Mouse (Mus musculus): Measurements from ENCODE around the gene Utp11. TPM values are rescaled to one million over a fixed set of nuclear protein-coding genes. Genes with fewer than 3 reads are reported as not detected.
A peak's percentile ranks its signal among the peaks of the same experiment; 100 is the strongest.
"Not testable (repeated sequence)": the region's sequence is repeated elsewhere in the genome, so short reads cannot be mapped to it uniquely, and the experiment has no call there.

The Utp11 gene
- 19.0 and 20.7 TPM in 2 replicates for polyA plus RNA-seq (2012; rRNA removed)

DNA sequence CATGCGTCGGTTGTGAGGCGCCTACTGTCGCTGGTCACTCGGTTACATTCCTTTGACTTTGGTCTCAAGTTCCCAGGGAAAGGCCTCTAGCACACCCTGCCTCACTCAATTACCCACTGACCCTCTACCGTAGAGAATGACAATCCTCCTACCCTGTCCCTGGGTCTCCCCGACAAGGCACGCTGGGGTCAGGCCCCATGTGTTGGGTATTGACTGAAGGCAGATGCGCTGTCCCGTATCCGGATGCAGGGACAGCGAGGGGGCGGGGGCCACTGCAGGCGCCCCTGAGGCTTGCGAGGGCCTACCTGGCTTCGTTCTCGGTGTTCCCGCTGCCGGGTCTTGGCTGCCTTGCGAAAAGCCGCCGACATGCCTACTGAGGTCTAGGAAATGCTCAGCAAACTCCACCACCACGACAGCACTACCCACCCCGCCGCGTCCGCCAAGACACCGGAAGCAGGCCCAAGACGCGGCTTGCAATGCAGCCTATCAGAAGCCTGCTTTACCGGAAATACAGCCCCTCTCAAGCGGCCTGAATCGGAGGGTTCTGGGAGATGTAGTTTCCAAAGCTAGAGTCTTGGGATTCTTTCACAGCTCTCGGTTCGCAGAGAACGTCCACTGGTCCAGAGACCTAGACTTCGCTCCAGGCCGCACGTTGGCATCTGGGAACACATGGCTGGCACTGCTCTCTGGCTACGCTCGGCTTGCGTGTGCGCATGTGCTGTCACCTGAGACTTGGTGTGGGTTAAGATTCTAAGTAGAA is at the start of gene Utp11:
Utp11 (minus strand) TSS at position 466 of the 760 bp plus-strand sequence.
- peak; percentile 78 to 91 for DNase-seq (ENCODE audit: extremely low spot score in 1 of 2, low spot score in 1 of 2)

DNA sequence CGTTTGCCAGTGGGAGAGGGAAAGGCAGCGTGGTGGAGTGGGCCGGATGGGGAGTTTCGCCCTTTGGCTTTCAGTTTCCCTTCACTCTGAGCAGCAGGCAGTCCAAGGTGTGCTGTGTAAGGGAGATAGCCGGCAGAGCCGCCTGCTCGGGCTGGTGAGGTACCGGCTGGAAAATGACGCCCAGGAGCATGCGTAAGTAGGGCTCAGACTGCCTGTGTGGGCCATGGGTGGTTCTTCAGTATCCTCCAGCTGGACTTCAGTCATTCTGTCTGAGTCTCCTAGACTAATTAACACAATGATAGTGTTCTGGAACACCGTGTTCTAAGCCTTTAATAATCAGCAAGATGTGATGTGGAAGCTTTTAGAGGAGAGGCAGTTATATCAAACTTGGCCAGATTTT is 49.4 kb upstream of the Utp11 start:
- no peak for DNase-seq (ENCODE audit: extremely low spot score in 1 of 2, low spot score in 1 of 2)

DNA sequence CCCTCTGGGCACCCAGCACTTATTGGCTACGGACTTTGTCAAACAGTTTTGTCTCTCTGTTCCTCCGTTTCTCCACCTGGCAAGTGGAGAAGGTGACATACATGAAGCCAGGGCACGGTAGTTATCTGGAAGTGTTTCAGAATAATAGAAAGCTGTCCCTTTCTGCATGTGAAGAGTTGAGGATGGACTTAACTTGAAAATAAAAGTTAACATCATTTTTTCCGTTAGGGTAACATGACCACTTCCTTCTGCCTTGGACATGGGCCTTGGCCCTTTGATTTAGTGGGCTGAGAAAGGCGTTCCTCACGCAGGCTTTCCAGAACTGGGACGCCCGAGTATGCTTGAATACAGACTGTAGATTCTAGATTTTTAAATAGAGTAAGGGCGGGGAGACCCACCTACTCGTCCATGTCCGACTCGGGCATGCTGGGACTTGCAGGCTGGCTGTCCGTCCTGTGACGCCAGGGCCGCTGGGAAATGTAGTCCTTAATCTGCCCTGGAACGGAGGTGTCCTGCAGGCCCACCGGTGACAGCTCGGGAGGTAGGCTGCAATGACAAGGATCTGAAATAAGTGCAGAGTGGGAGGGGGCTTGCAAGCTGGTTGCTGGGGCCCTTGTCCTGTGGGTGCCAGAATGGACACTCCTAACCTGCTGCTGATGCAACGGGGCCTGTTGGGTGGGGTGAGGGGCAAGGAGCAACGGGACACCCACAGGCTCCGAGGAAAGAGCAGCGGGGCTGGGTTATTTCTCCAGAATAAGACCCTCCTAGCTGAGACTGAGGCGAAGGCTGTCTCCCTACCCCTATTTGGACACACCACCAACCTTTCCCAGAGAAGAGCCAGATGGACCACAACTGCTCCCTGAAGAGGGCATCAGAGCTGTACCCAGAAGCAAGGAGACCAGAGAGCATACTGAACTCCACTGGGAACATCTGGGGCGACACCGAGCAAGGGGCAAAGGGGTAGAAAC is 48.3 kb upstream of the Utp11 start, which contains the start of gene Inpp5b:
Inpp5b (plus strand) TSS at position 475 of the 968 bp plus-strand sequence.
- peak; percentile 82 to 89 for DNase-seq (ENCODE audit: extremely low spot score in 1 of 2, low spot score in 1 of 2)

DNA sequence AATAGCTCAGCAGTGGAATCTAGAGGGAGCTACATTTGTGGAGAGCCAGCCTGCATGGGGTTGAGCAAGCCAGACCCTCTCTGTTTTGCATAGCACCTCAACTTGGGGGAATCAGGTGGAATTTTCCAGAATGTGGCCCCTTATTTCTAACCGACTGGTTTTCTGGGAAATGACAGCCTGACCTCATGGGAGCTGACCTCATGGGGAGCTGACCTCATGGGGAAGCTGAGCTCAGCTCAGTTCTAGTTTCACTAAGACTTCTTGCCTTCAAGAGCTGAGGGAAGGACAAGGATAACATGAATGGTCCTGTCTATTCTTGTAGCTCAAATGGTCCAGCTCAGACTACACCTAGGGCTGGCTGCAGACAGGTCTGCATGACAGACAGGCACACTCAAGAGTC is 45.4 kb upstream of the Utp11 start:
- DNase-seq (ENCODE audit: extremely low spot score in 1 of 2, low spot score in 1 of 2) = no peak

DNA sequence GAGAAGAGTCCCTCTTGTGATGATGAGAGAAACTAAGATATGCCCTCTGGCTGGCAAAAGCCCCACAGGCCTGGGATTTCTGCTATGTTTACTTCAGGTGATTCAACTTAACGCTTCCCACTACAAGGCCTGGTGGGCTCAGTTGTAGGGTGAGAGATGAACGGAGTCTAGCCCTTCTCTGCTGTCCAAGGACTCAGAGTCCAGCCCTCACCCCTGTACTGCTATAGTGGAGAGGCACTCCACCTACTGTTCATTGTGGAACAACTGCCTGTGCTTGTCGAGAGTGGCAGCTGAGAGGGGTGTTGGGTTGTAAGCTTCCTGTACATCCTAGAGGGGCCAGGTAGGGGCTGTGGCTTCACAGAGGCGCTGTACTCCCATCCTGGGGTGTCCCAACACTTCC is 44.6 kb upstream of the Utp11 start:
- DNase-seq (ENCODE audit: extremely low spot score in 1 of 2, low spot score in 1 of 2) = no peak

DNA sequence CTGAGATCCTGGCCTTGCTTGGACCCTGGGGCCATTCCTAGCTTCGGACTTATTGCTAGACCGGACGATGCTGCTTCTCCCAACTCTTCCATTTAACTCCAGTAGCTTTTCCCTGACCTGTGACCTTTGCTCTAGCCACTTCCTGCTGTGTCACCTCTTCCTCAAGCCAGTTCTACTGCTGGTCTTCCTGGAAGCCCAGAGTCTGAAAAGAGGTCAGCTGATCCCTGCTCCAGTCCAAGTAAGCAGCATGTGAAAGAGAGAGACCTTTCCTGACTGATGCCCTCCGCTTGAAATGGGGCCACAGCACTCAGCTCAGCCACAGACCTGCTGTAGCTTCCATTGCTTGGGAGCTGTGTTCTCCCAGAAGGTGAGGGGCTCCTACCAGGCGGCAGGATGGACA is 44.1 kb upstream of the Utp11 start:
- DNase-seq (ENCODE audit: extremely low spot score in 1 of 2, low spot score in 1 of 2) = no peak

DNA sequence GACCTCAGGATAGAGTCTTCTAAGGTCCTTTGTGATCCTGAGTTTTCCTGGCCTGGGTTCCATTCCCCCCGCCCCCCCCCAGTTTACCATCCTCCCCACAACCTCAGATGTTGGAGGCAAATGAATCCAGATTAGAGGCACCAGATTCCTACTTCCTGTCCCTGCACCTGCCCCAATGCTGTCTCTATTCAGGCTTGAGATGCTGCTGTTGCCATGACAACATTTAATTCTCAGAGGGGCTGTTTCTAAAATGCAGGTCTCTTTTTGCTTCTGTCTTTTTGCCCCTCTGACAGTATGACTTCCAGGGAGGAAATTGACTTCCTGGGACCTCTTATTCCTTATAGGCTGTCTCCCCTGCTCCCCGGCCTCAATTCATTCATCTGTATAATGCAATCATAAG is 43.6 kb upstream of the Utp11 start:
- no peak for DNase-seq (ENCODE audit: extremely low spot score in 1 of 2, low spot score in 1 of 2)

DNA sequence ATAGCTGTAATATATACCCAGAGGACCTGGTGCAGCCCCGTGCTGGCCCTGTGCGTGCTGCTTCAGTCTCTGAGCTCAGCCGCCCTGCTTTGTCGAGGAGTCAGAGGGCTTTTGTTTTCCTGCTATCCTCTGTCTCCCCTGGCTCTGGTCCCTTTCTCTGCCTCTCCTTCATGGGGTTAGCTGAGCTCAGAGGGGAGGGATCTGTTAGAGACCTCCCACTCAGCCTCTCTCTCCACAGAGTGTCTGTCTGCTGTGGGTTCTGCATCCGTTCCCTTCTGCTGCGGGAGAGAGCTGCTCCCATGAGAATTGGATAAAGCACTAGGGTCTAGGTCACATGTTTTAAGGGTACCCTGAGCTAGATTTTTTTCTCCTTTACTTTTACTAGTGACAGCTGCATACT is 32.7 kb upstream of the Utp11 start:
- DNase-seq (ENCODE audit: extremely low spot score in 1 of 2, low spot score in 1 of 2) = no peak

DNA sequence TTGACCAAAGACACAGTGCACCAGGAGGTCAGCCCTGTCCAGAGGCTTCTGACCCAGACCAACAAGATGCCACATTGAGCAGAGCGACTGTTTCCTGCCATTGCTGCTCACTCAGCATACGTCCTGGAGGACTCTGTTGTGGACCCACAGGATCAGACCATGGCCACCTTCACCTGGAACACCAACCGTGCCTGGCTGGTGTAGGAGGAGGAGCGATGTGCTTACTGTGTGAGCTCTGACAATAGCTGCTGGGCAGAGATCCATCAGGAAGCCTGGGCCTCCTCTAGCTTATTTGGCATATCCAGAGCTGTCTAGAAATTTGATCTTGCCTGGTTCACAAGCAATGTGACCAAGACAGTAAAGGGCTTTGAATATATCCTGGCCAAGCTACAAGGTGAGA is 25.7 kb upstream of the Utp11 start:
- no peak for DNase-seq (ENCODE audit: extremely low spot score in 1 of 2, low spot score in 1 of 2)

DNA sequence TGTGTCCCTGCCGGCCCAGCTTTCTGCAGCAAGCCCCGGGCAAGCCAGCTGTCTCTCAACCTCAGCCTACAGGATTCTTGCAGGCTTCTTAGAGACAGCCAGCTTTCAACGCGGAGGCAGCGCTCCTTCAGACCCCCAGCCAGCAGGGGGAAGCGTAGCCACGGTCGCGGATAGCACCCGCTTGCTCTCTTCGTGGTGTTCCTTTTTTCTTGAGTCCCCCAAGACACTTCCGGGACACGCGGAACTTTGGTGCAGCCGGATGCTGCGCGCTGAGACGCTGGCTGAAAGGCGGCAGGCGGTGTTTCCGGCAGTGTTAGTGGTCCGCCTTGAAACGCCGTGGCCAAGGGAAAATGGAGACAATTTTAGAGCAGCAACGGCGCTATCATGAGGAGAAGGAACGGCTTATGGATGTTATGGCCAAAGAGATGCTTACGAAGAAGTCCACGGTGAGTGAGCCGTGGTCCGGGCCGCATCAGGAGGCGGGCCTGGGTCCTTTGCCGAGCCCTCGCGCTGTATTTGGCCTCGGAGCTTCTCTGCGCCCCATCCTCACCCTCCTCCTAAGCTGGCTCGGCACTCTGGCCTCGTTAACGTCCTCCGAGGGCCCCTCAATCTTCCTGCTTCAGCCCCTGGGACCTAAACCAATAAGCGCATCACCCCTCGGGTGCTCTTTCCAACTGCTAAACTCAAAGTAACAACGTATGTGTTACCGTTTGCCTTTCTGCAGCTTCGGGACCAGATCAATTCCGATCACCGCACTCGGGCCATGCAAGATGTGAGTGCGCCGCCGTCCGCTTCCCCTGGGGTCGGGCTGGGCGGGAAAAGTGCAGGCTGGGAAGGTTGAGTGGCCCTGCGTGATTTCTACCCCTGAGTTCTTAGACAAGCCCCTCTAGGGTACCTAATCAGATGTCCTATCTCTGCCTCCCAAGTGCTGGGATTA is 21.4 kb upstream of the Utp11 start, which contains the start of gene Sf3a3:
Sf3a3 (plus strand) TSS at position 232 of the 937 bp plus-strand sequence.
- DNase-seq (ENCODE audit: extremely low spot score in 1 of 2, low spot score in 1 of 2) = peak; percentile 88 to 98

DNA sequence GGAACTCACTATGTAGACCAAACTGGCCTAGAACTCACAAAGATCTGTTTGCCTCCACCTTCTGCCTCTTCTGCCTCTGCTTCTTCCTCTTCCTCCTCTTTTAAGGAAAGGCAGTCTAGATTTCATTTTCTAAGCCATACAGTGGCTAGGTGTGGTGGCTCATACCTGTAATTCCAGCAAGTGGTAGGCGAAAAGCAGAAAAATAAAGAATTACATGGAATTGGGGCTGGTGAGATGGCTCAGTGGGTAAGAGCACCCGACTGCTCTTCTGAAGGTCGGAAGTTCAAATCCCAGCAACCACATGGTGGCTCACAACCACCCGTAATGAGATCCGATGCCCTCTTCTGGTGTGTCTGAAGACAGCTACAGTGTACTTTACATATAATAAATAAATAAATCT is 20.4 kb upstream of the Utp11 start:
- DNase-seq (ENCODE audit: extremely low spot score in 1 of 2, low spot score in 1 of 2) = not testable (repeated sequence)

DNA sequence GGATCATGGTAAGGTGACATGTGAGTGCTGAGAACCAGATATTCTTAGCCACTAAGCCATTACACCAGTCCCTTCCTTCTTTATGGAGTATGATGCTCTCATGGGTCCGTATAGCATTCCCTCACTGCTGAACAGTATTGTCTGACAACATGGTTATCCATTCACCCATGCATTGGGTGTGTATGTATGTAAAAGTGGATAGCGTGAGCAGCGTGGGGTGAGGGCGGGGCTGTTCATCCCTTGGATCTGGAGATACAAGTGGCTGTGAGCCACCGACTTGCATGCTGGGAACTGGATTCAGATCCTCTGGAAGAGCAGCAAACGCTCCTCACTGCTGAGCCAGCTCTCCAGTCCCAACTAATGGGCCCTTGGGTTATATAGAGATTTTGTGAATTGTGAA is 19.2 kb upstream of the Utp11 start:
- no peak for DNase-seq (ENCODE audit: extremely low spot score in 1 of 2, low spot score in 1 of 2)

DNA sequence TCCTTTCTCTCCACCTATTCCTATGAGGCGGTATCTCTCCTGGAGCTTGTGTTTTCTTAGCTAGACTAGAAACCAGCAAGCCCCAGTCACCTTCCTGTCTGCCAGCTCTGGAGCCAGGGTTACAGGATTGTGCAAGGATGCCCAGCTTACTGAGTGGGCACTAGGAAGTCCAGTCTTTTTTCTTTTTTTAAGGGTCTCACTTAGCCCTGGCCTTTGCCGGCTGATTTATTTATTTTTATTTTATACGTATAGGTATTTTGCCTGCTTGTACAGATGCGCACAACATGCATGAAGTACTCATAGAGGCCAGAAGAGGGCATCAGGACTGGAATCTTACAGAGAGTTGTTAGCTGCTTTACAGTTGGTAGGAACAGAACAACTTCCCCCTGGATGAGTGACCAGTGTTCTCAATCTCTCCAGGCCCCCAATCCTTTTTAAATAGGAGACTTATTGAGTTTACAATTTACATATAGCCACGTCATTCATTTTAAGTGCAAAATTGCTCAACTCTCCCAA is 17.4 kb upstream of the Utp11 start:
- peak in 1 of 2 experiments; percentile 72 for DNase-seq (ENCODE audit: extremely low spot score in 1 of 2, low spot score in 1 of 2)

DNA sequence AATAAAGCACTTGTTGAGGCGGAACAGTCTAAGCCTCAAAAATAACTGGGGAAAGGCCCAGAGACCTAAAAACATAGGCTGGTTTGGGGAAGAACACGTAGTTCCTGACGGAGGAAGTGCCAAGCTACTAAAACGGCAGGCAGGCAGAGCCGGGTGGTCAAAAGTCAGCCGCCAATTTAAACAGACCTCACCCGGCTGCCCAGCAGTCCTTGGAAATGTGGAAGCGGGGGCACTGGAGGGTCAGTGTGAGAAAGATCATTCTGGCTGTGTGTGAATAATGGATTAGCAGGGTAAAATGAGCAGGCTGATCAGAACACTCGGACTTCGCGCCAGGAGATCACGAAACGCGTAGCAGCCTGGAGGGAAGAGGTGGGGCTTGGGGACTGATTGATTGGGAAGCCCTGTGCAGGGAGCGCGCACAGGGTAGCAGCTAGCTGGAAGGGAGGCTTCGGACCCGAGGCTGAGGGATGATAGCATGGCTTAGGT is 16.6 kb upstream of the Utp11 start:
- no peak for DNase-seq (ENCODE audit: extremely low spot score in 1 of 2, low spot score in 1 of 2)

DNA sequence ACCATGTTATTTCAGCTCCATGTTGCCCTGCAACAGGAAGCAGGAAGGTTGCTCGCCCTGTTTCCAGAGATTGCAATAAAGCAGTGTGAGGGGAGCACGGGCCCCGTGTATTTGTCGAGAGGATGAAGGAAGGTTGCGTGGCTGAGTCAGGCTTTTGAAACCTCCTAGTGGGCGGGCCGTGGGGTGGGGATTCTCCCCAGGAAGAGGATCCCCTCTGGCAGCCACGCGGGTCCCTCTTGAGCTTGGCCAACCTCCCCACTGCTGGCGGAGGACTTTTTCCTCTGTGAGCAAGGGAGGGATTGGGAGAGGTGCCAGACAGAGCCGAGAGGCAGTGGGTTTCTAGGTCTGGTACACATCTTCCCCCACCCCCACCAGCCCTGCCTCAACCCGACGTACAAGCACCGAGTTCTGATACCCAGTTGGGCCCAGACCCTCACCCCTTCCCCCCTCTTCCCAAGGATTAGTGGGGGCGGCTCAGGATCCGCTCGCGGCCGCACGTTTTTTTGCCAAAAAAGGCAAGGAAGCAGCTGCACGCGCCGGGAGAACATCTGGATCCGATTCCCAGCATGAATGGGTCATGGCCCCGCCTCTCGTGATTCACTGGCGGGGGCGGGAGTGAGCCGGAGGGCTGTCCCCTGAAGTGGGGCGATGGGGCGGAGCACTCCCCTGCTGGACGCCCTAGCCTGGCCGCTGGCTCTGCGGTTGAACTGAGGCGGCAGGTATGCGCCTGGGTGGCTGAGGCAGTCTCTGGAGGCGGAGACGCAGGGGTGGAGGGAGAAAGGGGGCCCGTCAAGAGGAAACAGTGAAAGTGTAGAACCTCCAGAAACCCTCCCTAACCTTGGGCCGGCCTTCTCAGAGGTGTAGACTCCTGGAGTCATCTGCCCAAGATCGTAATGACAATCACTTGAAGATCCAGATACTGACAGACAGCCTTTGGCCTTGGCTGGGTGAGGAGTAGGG is 15.4 kb upstream of the Utp11 start:
- DNase-seq (ENCODE audit: extremely low spot score in 1 of 2, low spot score in 1 of 2) = peak; percentile 35 to 76

DNA sequence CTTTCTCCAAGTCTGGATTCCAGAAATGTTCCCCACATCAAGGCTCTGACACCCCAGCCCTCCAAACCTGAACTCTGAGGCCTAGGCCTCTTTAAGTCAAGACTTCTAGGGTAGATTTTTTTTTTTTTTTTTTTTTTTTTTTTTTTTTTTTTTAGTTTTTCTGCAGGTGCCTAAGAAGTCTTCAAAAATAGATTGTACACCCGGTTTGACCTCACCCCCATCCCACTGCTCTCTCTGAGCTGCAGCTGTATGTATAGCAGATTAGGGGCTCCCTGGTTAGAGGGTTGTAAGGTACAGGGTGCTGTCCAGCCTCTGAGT is 14.8 kb upstream of the Utp11 start:
- DNase-seq (ENCODE audit: extremely low spot score in 1 of 2, low spot score in 1 of 2) = not testable (repeated sequence)

DNA sequence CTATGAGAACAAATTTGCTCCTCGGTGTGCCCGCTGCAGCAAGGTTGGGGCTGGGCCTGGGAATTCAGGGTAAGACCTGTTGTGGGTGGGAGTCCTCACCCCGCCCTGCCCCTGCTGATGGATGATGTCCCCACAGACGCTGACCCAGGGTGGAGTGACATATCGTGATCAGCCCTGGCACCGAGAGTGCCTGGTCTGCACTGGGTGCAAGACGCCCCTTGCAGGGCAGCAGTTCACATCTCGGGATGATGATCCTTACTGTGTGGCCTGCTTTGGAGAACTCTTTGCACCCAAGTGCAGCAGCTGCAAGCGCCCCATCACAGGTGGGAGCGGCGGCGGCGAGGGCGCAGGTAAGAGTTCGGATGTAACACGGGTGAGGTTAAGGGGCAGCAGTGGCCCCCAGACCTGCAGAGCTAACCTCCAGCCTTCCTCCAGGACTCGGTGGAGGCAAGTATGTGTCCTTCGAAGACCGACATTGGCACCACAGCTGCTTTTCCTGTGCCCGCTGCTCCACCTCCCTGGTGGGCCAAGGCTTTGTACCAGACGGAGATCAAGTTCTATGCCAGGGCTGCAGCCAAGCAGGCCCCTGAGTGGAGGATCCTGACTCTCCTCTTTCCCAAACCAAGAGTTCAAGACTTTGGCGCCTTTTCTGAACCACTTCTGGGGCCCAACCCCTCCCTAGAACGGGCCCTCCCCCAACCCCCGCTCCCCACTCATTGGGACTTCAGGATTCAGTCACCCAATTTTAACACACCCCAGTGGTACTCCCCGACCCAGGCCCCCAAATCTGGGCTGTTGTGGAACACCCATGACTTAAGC is 14.2 kb upstream of the Utp11 start:
- not testable (repeated sequence) for DNase-seq (ENCODE audit: extremely low spot score in 1 of 2, low spot score in 1 of 2)

DNA sequence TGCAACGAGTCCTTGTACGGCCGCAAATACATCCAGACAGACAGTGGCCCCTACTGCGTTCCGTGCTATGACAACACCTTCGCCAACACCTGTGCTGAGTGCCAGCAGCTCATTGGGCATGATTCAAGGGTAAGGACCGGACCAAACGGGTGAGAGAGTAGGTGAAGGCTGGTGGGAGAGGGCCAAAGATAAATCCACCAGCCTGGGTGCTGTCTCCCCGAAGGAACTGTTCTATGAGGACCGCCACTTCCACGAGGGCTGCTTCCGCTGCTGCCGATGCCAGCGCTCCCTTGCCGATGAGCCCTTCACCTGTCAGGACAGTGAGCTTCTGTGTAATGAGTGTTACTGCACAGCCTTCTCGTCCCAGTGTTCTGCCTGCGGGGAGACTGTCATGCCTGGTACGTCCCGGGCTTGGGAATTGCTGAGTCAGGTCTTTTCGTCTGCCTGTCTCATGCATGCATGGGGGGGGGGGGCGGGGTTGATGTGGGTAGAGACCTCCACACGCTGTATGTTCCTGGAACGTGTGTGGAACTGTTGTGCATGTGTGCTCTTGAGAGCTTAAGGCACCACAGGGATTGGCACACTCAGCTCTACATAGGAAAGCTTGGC is 12.4 kb upstream of the Utp11 start:
- DNase-seq (ENCODE audit: extremely low spot score in 1 of 2, low spot score in 1 of 2) = no peak
